Mouse (Mus musculus) midbrain, embryonic 11.5 days (tissue): ENCODE data around the gene Spink4. TPM values are rescaled to one million over a fixed set of nuclear protein-coding genes. Genes with fewer than 3 reads are reported as not detected.

Experiments used
- ATAC-seq: fragments of 200-750 bp; cut with Nextera tagmentation; 2 replicates; pipeline ENCODE4 v1.8.0; 2017; ENCODE audit warnings: moderate TSS enrichment, moderate library complexity; ENCODE audit not compliant: low FRiP score
- DNase-seq: peaks from one replicate; pipeline ENCODE4 v3.0.0; 2015; ENCODE audit warnings: low spot score; ENCODE audit errors: missing footprints
- H3K27ac ChIP-seq: fragments of 300-500 bp; sonication (generic); 2 replicates; pipeline ENCODE4 v1.5.1; 2014; ENCODE audit warnings: low read depth, low read length
- H3K27me3 ChIP-seq: fragments of 300-500 bp; sonication (generic); 2 replicates; pipeline ENCODE4 v1.6.1; 2014; ENCODE audit warnings: mild to moderate bottlenecking, low read length, moderate library complexity, mixed read lengths; ENCODE audit not compliant: control insufficient read depth, insufficient read depth
- H3K36me3 ChIP-seq: fragments of 300-500 bp; sonication (generic); 2 replicates; pipeline ENCODE4 v1.6.1; 2014; ENCODE audit warnings: mild to moderate bottlenecking, low read length, moderate library complexity, mixed read lengths; ENCODE audit not compliant: control insufficient read depth, insufficient read depth
- H3K4me1 ChIP-seq: fragments of 300-500 bp; sonication (generic); 2 replicates; pipeline ENCODE4 v1.6.1; 2014; ENCODE audit warnings: low read length; ENCODE audit not compliant: control insufficient read depth, insufficient read depth
- H3K4me2 ChIP-seq: fragments of 300-500 bp; sonication (generic); 2 replicates; pipeline ENCODE4 v1.6.1; 2014; ENCODE audit warnings: mild to moderate bottlenecking, moderate library complexity
- H3K4me3 ChIP-seq: fragments of 300-500 bp; sonication (generic); 2 replicates; pipeline ENCODE4 v1.5.1; 2014; ENCODE audit warnings: low read depth, low read length
- H3K9ac ChIP-seq: fragments of 300-500 bp; sonication (generic); 2 replicates; pipeline ENCODE4 v1.6.1; 2014; ENCODE audit warnings: low read length
- H3K9me3 ChIP-seq: fragments of 300-500 bp; sonication (generic); 2 replicates; pipeline ENCODE4 v1.6.1; 2016; ENCODE audit warnings: low read length; ENCODE audit not compliant: control insufficient read depth
- WGBS: fragments of 180-500 bp; shearing (Covaris S2); extraction: QIAGEN DNeasy Blood & Tissue Kit; methylation state at CpG from one replicate; pipeline ENCODE4 v1.1.7; 2014; 5-methylcytosine and 5-hydroxymethylcytosine counted together
- polyA plus RNA-seq: library from polyadenylated mRNA; unstranded; fragments of >200 nt; fragmentation: Nextera tagmentation; extraction: Ambion mirVana; gene quantifications from 2 replicates; pipeline ENCODE4 v1.2.1, GENCODE M21; 2014

Gene Spink4
- polyA plus RNA-seq, 1 experiment from 2014 or later: not detected

DNA sequence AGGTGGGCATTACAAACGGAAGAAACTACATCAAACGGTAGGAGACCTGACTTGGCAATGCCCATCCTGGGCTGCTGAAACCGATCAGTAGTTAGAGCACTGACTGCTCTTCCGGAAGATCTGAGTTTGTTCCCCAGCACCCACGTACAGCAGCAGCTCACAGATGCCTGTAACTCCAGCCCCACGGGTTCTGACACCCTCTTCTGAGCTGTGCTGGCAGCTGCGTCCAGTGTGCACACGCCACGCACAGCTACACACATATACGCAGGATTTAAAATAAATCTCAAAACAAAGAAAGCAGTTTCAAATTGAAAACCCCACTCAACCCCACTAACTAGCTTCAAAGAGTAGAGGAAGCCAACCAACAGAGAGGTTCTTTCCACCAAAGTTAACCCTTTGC is 36.7 kb upstream of the Spink4 start:
- Histone ChIP-seq H3K9ac (no peak overlapping the region), H3K27me3 (no peaks in the 10 kb centered on the region), H3K4me1 (no peaks in the 10 kb centered on the region), H3K4me2 (no peak overlapping the region), H3K36me3 (no peaks in the 10 kb centered on the region), H3K27ac (no peak overlapping the region), H3K9me3 (no peaks in the 10 kb centered on the region), H3K4me3 (no peak overlapping the region)
- ATAC-seq (no peak), DNase-seq (no peak)
- WGBS: 86% methylated on average over 10 of the region's 10 CpGs

DNA sequence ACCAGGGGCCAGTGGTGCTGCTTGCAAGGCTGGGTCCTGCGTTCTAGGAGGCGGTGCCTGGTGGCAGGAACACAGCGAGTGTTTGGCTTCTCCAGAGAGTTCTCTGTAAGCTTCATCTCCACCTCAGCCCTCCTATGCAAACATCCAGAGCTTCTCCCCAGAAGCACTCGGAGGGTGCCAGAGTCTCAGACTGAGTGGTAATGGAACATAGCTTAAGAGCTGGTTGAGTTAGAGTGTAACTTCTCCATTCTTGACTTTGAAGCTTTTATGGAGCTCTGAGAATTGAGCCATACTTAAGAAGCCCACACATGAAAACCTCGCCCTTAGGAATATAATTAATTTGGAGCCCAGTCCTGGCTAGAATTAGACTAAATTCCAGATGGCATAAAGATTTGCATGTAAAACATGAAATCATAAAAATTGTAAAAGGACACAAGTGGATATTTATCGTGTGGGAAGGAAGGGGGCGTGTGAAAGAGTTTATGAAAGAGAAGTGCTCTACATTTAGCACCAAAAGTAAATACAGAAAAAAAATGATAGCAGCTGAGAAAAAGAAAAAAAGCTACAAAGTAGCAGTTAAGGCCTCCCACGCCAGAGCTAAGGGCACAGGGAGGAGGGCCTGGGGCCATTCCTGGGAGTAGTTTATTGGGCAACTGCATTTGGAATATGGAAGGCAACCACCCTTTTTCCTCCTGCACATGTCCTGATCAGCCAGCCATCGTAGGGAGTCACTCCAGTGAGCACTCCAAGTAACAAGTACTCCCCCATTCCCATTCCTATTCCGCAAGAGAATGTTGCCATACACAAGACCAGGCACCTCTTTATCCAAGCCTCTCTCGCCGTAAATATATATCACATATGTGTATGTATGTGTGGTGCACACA is 35.3 kb upstream of the Spink4 start:
- Histone ChIP-seq H3K9ac (no peak overlapping the region), H3K36me3 (no peaks in the 10 kb centered on the region), H3K27me3 (no peaks in the 10 kb centered on the region), H3K27ac (no peak overlapping the region), H3K9me3 (no peaks in the 10 kb centered on the region), H3K4me2 (no peak overlapping the region), H3K4me3 (no peak overlapping the region), H3K4me1 (no peaks in the 10 kb centered on the region)
- ATAC-seq (no peak), DNase-seq (no peak)
- 87% methylated on average over 12 of the region's 12 CpGs for WGBS

DNA sequence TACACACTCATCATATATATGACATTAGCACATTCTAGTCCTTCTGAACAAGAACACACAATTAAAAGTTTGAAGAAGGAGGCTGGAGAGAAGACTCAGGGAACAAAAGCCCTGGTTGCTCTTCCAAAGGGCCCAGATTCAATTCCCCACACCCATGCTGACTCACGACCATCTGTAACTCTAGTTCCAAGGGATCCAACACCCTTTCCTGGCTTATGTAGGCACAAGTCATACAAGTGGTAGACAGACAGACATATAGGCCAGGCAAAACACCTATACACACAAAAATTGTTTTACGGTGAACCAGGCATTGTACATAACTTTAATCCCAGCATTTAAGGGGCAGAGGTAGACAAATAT is 34.7 kb upstream of the Spink4 start:
- 91% methylated on average over 2 of the region's 2 CpGs for WGBS
- H3K4me2 ChIP-seq: no peak overlapping the region
- H3K4me3 ChIP-seq: no peak overlapping the region
- H3K27me3 ChIP-seq: no peaks in the 10 kb centered on the region
- no peaks in the 10 kb centered on the region for H3K4me1 ChIP-seq
- DNase-seq (no peak), ATAC-seq (no peak)
- H3K9ac ChIP-seq: no peak overlapping the region
- H3K36me3 ChIP-seq: no peaks in the 10 kb centered on the region
- no peak overlapping the region for H3K27ac ChIP-seq
- H3K9me3 ChIP-seq: no peaks in the 10 kb centered on the region

DNA sequence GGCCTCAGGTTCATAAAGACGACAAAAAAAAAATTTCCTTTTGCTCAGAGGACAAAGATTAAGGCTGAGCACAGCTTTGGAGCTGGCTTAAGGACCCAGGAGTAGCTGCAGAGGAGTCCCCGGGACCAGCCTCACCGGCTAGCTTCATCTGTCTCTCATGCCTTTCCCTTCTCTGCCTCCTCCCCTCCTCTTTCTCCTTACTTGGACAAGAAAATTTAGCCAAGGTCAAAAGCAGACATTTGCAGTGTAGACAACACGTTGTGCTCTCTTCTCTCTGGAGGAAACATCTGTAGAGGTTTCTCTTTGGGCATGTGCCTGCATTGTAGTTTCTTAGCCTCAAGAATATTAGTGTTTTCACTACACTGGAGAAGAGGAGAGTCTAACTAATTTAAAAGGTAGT is 34.0 kb upstream of the Spink4 start:
- Histone ChIP-seq H3K27ac (no peak overlapping the region), H3K36me3 (no peaks in the 10 kb centered on the region), H3K4me3 (no peak overlapping the region), H3K4me1 (no peaks in the 10 kb centered on the region), H3K27me3 (no peaks in the 10 kb centered on the region), H3K4me2 (no peak overlapping the region), H3K9ac (no peak overlapping the region), H3K9me3 (no peaks in the 10 kb centered on the region)
- 72% methylated on average over 4 of the region's 4 CpGs for WGBS
- ATAC-seq: no peak
- DNase-seq: no peak

DNA sequence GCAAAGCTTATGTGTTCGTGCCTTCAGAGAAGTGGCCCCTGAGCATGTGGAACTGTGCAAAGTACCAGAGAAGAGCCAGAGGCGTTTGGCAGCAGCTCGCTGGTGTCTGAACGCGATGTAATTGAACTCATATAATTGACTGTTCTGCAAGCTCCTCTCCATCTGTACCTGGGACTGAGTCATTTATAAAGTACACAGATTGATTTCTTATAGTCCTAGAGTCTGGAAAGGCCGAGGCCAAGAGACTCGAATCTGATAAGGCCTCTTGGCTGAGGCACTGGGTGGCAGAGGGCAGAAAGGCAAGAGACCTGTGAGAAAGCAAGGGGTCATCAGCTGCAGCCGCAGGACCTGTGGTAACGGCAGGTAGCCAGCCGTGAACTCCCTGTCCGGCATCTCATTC is 31.0 kb upstream of the Spink4 start:
- Histone ChIP-seq H3K27ac (no peak overlapping the region), H3K4me2 (no peak overlapping the region), H3K4me3 (no peak overlapping the region), H3K27me3 (no peaks in the 10 kb centered on the region), H3K36me3 (no peaks in the 10 kb centered on the region), H3K9me3 (no peaks in the 10 kb centered on the region), H3K9ac (no peak overlapping the region), H3K4me1 (no peaks in the 10 kb centered on the region)
- 85% methylated on average over 11 of the region's 11 CpGs for WGBS
- ATAC-seq (no peak), DNase-seq (no peak)

DNA sequence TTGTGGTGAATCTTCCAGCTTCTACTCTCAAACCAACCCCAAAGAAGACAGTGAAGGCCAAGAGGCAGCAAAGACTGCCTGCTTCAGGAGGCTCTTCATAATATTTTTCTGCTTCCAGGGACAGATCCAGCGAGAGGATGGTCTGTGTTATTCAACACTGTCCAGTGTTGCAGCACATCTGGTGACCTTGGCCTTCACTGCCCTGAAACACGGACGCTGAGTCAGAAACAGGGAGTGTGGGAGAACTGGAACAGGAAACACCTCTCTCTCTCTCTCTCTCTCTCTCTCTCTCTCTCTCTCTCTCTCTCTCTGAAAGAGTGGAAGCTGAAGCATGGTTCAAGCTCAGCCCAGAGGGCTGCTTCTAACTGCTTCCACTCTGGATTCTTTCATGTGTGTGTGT is 30.6 kb upstream of the Spink4 start:
- Histone ChIP-seq H3K4me1 (no peaks in the 10 kb centered on the region), H3K4me2 (no peak overlapping the region), H3K27me3 (no peaks in the 10 kb centered on the region), H3K27ac (no peak overlapping the region), H3K9ac (no peak overlapping the region), H3K36me3 (no peaks in the 10 kb centered on the region), H3K4me3 (no peak overlapping the region), H3K9me3 (no peaks in the 10 kb centered on the region)
- ATAC-seq (no peak), DNase-seq (no peak)
- 66% methylated on average over 3 of the region's 3 CpGs for WGBS

DNA sequence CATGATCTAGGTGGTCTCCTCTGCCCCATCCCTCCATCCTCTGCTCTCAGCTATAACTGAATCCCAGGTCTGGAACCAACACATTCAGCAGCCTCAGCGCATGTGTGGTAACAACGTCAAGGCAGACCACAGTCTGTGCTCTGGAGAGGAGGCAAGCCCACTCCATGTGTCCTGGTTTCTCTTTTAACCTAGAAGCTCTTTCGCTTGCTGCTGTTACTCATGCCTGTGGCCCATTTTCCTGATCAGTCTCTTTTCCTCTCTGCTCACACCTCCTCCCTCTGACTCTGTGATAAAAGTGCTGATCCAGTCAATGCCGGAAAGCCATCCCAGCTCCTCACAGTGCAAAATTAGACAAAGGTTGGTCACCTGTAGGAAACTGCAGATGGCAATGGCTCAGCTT is 29.9 kb upstream of the Spink4 start:
- H3K27me3 ChIP-seq: no peaks in the 10 kb centered on the region
- DNase-seq (no peak), ATAC-seq (no peak)
- H3K4me2 ChIP-seq: no peak overlapping the region
- 85% methylated on average over 4 of the region's 4 CpGs for WGBS
- H3K36me3 ChIP-seq: no peaks in the 10 kb centered on the region
- H3K9me3 ChIP-seq: no peaks in the 10 kb centered on the region
- H3K9ac ChIP-seq: no peak overlapping the region
- H3K4me1 ChIP-seq: no peaks in the 10 kb centered on the region
- no peak overlapping the region for H3K4me3 ChIP-seq
- no peak overlapping the region for H3K27ac ChIP-seq

DNA sequence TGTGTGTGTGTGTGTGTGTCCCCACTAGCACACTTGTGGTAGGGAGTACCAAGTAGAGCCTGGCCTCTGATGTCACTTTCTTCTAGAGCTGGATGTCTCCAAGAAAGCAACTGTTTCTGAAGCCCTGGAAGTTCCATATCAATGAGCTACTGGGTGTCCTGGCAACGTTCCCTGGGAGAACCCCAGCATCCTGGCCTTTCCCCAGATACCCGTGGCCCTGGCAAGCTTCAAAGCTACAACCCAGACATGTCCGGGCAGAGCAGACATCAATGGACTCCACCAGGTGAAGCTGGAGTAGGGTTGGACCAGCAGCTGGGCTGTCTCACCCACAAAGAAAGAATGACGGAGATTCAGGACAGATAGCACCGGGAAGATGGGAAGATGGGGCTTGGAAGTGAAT is 28.6 kb upstream of the Spink4 start:
- no peak for DNase-seq
- 89% methylated on average over 5 of the region's 5 CpGs for WGBS
- no peak overlapping the region for H3K4me3 ChIP-seq
- no peak overlapping the region for H3K27ac ChIP-seq
- ATAC-seq: no peak
- H3K4me1 ChIP-seq: no peaks in the 10 kb centered on the region
- no peaks in the 10 kb centered on the region for H3K36me3 ChIP-seq
- no peaks in the 10 kb centered on the region for H3K27me3 ChIP-seq
- no peaks in the 10 kb centered on the region for H3K9me3 ChIP-seq
- H3K9ac ChIP-seq: no peak overlapping the region
- H3K4me2 ChIP-seq: no peak overlapping the region

DNA sequence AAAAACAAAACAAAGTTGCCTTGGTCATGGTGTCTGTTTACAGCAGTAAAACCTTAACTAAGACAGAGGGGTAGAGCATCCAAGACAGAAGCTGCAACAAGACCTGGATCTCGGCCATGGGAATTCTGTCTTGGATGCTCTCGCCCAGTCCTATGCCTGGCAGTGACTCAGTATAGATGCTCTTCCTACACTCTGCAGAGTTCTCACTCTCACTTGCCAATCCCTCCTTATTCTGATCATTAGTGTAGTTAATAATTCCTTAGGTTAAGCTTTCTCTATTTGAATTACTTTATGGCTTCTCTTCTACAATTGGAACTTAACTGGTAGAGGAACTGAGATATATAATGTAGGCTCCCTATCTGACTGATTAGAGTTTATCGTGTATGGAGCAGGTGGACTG is 24.7 kb upstream of the Spink4 start:
- Histone ChIP-seq H3K9me3 (no peaks in the 10 kb centered on the region), H3K36me3 (no peaks in the 10 kb centered on the region), H3K4me2 (no peak overlapping the region), H3K27ac (no peak overlapping the region), H3K27me3 (no peaks in the 10 kb centered on the region), H3K9ac (no peak overlapping the region), H3K4me1 (no peaks in the 10 kb centered on the region), H3K4me3 (no peak overlapping the region)
- WGBS: 92% methylated on average over 3 of the region's 3 CpGs
- DNase-seq (no peak), ATAC-seq (no peak)
